Mouse (Mus musculus): ENCODE measurements around the gene Prdx2. TPM values are rescaled to one million over a fixed set of nuclear protein-coding genes. Genes with fewer than 3 reads are reported as not detected.

Gene Prdx2
- total and polyA plus RNA-seq, 2 experiments from 2014 or later, result 758 to 809 TPM

DNA sequence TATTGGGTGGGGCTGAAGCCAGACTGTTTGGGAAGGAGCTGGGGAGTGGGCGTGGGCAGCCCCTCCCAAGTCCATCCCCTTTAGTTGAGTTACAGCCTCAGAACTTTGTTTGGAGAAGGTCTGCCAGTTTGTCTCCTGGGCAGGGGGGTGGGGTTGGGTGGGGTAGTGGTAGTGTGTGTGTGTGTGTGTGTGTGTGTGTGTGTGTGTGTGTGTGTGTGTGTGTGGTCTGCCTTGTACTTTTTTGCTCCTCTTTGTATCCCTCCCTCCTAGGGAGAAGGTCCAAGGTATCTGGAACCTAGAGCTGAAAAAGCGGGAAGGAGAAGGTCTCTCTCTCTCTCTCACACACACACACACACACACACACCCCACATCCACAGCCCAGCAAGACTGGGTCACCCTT, 45.0 kb downstream of the Prdx2 start, which contains the start of gene Best2:
Best2 (minus strand) TSS at position 101 of the 400 bp plus-strand sequence.
- Histone ChIP-seq H3K9me3 (replicated peaks; ENCODE audit: control insufficient read depth, low read length) (no peaks in the 10 kb centered on the region), H3K9ac (replicated peaks; ENCODE audit: low read depth, low read length) (no peak within 1 kb of the TSS), H3K36me3 (replicated peaks; ENCODE audit: control insufficient read depth, insufficient read depth, low read length) (peaks cover 22% of the 10 kb centered on the region), H3K27ac (ENCODE audit: low read depth) (no peak within 1 kb of the TSS), H3K4me3 (ENCODE audit: low read depth, low read length) (peak within 1 kb of the TSS; percentile 26; the same call in 1 of the 2 replicates), H3K4me1 (ENCODE audit: control insufficient read depth, insufficient read depth) (no peaks in the 10 kb centered on the region), H3K4me2 (ENCODE audit: low read depth, low read length) (peak within 1 kb of the TSS; percentile 50), H3K27me3 (ENCODE audit: control insufficient read depth, insufficient read depth, low read length) (peaks cover 43% of the 10 kb centered on the region)
- DNase-seq (ENCODE audit: low spot score), result no peak
- ATAC-seq (ENCODE audit: insufficient read depth, low read depth), result no peak
- no peak for TF ChIP-seq CTCF (IDR thresholded peaks at IDR 0.05; ENCODE audit: low read depth)
- no peak for TF ChIP-seq EP300 (IDR thresholded peaks at IDR 0.05; ENCODE audit: low read depth)
- 8% methylated on average over 1 of the region's 2 CpGs for WGBS

GRCm38 (mm10) chr8:85016724-85017123, 47.3 kb downstream of the Prdx2 start:
- Histone ChIP-seq H3K4me1 (ENCODE audit: control insufficient read depth, insufficient read depth) (no peaks in the 10 kb centered on the region), H3K4me2 (ENCODE audit: low read depth, low read length) (no peak overlapping the region), H3K27ac (ENCODE audit: low read depth) (no peak overlapping the region), H3K4me3 (ENCODE audit: low read depth, low read length) (no peak overlapping the region), H3K9ac (replicated peaks; ENCODE audit: low read depth, low read length) (no peak overlapping the region), H3K36me3 (replicated peaks; ENCODE audit: control insufficient read depth, insufficient read depth, low read length) (peaks cover 41% of the 10 kb centered on the region), H3K27me3 (ENCODE audit: control insufficient read depth, insufficient read depth, low read length) (peaks cover 27% of the 10 kb centered on the region), H3K9me3 (replicated peaks; ENCODE audit: control insufficient read depth, low read length) (no peaks in the 10 kb centered on the region)
- no peak for DNase-seq (ENCODE audit: low spot score)
- ATAC-seq (ENCODE audit: insufficient read depth, low read depth), result no peak
- WGBS, result 57% methylated on average over 10 of the region's 10 CpGs
- no peak for TF ChIP-seq CTCF (IDR thresholded peaks at IDR 0.05; ENCODE audit: low read depth)
- no peak for TF ChIP-seq EP300 (IDR thresholded peaks at IDR 0.05; ENCODE audit: low read depth)

- H3K4me2 ChIP-seq (ENCODE audit: low read depth, low read length), result no peak overlapping the region
- no peak overlapping the region for H3K4me3 ChIP-seq (ENCODE audit: low read depth, low read length)
- no peaks in the 10 kb centered on the region for H3K9me3 ChIP-seq (replicated peaks; ENCODE audit: control insufficient read depth, low read length)
- H3K27ac ChIP-seq (ENCODE audit: low read depth), result no peak overlapping the region
- H3K36me3 ChIP-seq (replicated peaks; ENCODE audit: control insufficient read depth, insufficient read depth, low read length), result peaks cover 46% of the 10 kb centered on the region
- H3K9ac ChIP-seq (replicated peaks; ENCODE audit: low read depth, low read length), result no peak overlapping the region
- peaks cover 23% of the 10 kb centered on the region for H3K27me3 ChIP-seq (ENCODE audit: control insufficient read depth, insufficient read depth, low read length)
- DNase-seq (ENCODE audit: low spot score), result no peak
- no peaks in the 10 kb centered on the region for H3K4me1 ChIP-seq (ENCODE audit: control insufficient read depth, insufficient read depth)
- ATAC-seq (ENCODE audit: insufficient read depth, low read depth), result no peak
- TF ChIP-seq EP300 (IDR thresholded peaks at IDR 0.05; ENCODE audit: low read depth), result no peak
- no peak for TF ChIP-seq CTCF (IDR thresholded peaks at IDR 0.05; ENCODE audit: low read depth)
- 53% methylated on average over 5 of the region's 5 CpGs for WGBS
Observed at GRCm38 (mm10) chr8:85017209-85017608, 47.8 kb downstream of the Prdx2 start.

GRCm38 (mm10) chr8:85021514-85022055, 52.2 kb downstream of the Prdx2 start:
- DNase-seq (ENCODE audit: low spot score) (no peak), ATAC-seq (ENCODE audit: insufficient read depth, low read depth) (no peak)
- TF ChIP-seq EP300 (IDR thresholded peaks at IDR 0.05; ENCODE audit: low read depth), result no peak
- no peak for TF ChIP-seq CTCF (IDR thresholded peaks at IDR 0.05; ENCODE audit: low read depth)
- Histone ChIP-seq H3K36me3 (replicated peaks; ENCODE audit: control insufficient read depth, insufficient read depth, low read length) (peaks cover 60% of the 10 kb centered on the region), H3K9me3 (replicated peaks; ENCODE audit: control insufficient read depth, low read length) (no peaks in the 10 kb centered on the region), H3K27ac (ENCODE audit: low read depth) (no peak overlapping the region), H3K4me1 (ENCODE audit: control insufficient read depth, insufficient read depth) (peaks cover 18% of the 10 kb centered on the region), H3K4me2 (ENCODE audit: low read depth, low read length) (no peak overlapping the region), H3K9ac (replicated peaks; ENCODE audit: low read depth, low read length) (no peak overlapping the region), H3K4me3 (ENCODE audit: low read depth, low read length) (no peak overlapping the region), H3K27me3 (ENCODE audit: control insufficient read depth, insufficient read depth, low read length) (no peaks in the 10 kb centered on the region)
- 96% methylated on average over 3 of the region's 3 CpGs for WGBS

- Histone ChIP-seq H3K9me3 (replicated peaks; ENCODE audit: control insufficient read depth, low read length) (no peaks in the 10 kb centered on the region), H3K27ac (ENCODE audit: low read depth) (no peak overlapping the region), H3K4me3 (ENCODE audit: low read depth, low read length) (no peak overlapping the region), H3K4me2 (ENCODE audit: low read depth, low read length) (peak overlapping the region; percentile 91; the same call in 1 of the 2 replicates), H3K36me3 (replicated peaks; ENCODE audit: control insufficient read depth, insufficient read depth, low read length) (peaks cover 43% of the 10 kb centered on the region), H3K4me1 (ENCODE audit: control insufficient read depth, insufficient read depth) (peaks cover 31% of the 10 kb centered on the region), H3K27me3 (ENCODE audit: control insufficient read depth, insufficient read depth, low read length) (no peaks in the 10 kb centered on the region), H3K9ac (replicated peaks; ENCODE audit: low read depth, low read length) (no peak overlapping the region)
- ATAC-seq (ENCODE audit: insufficient read depth, low read depth) (no peak), DNase-seq (ENCODE audit: low spot score) (no peak)
- WGBS, result 95% methylated on average over 3 of the region's 3 CpGs
- TF ChIP-seq EP300 (IDR thresholded peaks at IDR 0.05; ENCODE audit: low read depth) (no peak), CTCF (IDR thresholded peaks at IDR 0.05; ENCODE audit: low read depth) (no peak)
Observed at GRCm38 (mm10) chr8:85023846-85024245, 54.5 kb downstream of the Prdx2 start.

Small RNAs within 50 kb of the gene (microRNA-seq; reads per million reads assigned to microRNA genes)
- gene Gm24197, result not detected

Other genes with a start within 250 kb of the Prdx2 start
- 1.0 TPM in 1 of 2 replicates, not detected in the other for gene G430095P16Rik, start 246.6 kb upstream of the Prdx2 start, total RNA-seq (2014; rRNA removed; ENCODE audit: low replicate concordance)
- gene G430095P16Rik, start 246.6 kb upstream of the Prdx2 start, polyA plus RNA-seq (2015; fragmentation: Nextera tagmentation; extraction: Ambion mirVana), result 3.0 and 3.1 TPM in 2 replicates
- 41.9 and 48.5 TPM in 2 replicates for gene Nfix, start 169.2 kb upstream of the Prdx2 start, total RNA-seq (2014; rRNA removed; ENCODE audit: low replicate concordance)
- 18.2 TPM in 2 replicates for gene Nfix, start 169.2 kb upstream of the Prdx2 start, polyA plus RNA-seq (2015; fragmentation: Nextera tagmentation; extraction: Ambion mirVana)
- gene Dand5, start 146.8 kb upstream of the Prdx2 start, total RNA-seq (2014; rRNA removed; ENCODE audit: low replicate concordance), result 2.1 and 15.4 TPM in 2 replicates
- gene Dand5, start 146.8 kb upstream of the Prdx2 start, polyA plus RNA-seq (2015; fragmentation: Nextera tagmentation; extraction: Ambion mirVana), result 6.2 and 8.0 TPM in 2 replicates
- gene Gadd45gip1, start 138.1 kb upstream of the Prdx2 start, total RNA-seq (2014; rRNA removed; ENCODE audit: low replicate concordance), result 47.1 and 49.8 TPM in 2 replicates
- 48.1 and 50.0 TPM in 2 replicates for gene Gadd45gip1, start 138.1 kb upstream of the Prdx2 start, polyA plus RNA-seq (2015; fragmentation: Nextera tagmentation; extraction: Ambion mirVana)
- 89.2 and 126 TPM in 2 replicates for gene Rad23a, start 128.9 kb upstream of the Prdx2 start, total RNA-seq (2014; rRNA removed; ENCODE audit: low replicate concordance)
- 111 and 125 TPM in 2 replicates for gene Rad23a, start 128.9 kb upstream of the Prdx2 start, polyA plus RNA-seq (2015; fragmentation: Nextera tagmentation; extraction: Ambion mirVana)
- gene Calr, start 122.7 kb upstream of the Prdx2 start, total RNA-seq (2014; rRNA removed; ENCODE audit: low replicate concordance), result 211 and 235 TPM in 2 replicates
- gene Calr, start 122.7 kb upstream of the Prdx2 start, polyA plus RNA-seq (2015; fragmentation: Nextera tagmentation; extraction: Ambion mirVana), result 201 and 266 TPM in 2 replicates
- 38.6 and 40.0 TPM in 2 replicates for gene Farsa, start 112.6 kb upstream of the Prdx2 start, total RNA-seq (2014; rRNA removed; ENCODE audit: low replicate concordance)
- 36.3 and 38.3 TPM in 2 replicates for gene Farsa, start 112.6 kb upstream of the Prdx2 start, polyA plus RNA-seq (2015; fragmentation: Nextera tagmentation; extraction: Ambion mirVana)
- gene Syce2, start 97.5 kb upstream of the Prdx2 start, total RNA-seq (2014; rRNA removed; ENCODE audit: low replicate concordance), result 0.15 and 1.7 TPM in 2 replicates
- 9.7 and 11.8 TPM in 2 replicates for gene Syce2, start 97.5 kb upstream of the Prdx2 start, polyA plus RNA-seq (2015; fragmentation: Nextera tagmentation; extraction: Ambion mirVana)
- 45.5 and 52.8 TPM in 2 replicates for gene Gcdh, start 75.7 kb upstream of the Prdx2 start, total RNA-seq (2014; rRNA removed; ENCODE audit: low replicate concordance)
- gene Gcdh, start 75.7 kb upstream of the Prdx2 start, polyA plus RNA-seq (2015; fragmentation: Nextera tagmentation; extraction: Ambion mirVana), result 33.0 and 33.5 TPM in 2 replicates
- gene Klf1, start 67.7 kb upstream of the Prdx2 start, total RNA-seq (2014; rRNA removed; ENCODE audit: low replicate concordance), result not detected in 2 replicates
- gene Klf1, start 67.7 kb upstream of the Prdx2 start, polyA plus RNA-seq (2015; fragmentation: Nextera tagmentation; extraction: Ambion mirVana), result 0.27 and 0.56 TPM in 2 replicates
- gene Dnase2a, start 61.0 kb upstream of the Prdx2 start, total RNA-seq (2014; rRNA removed; ENCODE audit: low replicate concordance), result 6.0 and 11.0 TPM in 2 replicates
- gene Dnase2a, start 61.0 kb upstream of the Prdx2 start, polyA plus RNA-seq (2015; fragmentation: Nextera tagmentation; extraction: Ambion mirVana), result 4.6 and 5.6 TPM in 2 replicates
- 0.08 TPM in 1 of 2 replicates, not detected in the other for gene Mast1, start 32.2 kb upstream of the Prdx2 start, total RNA-seq (2014; rRNA removed; ENCODE audit: low replicate concordance)
- 0.05 TPM in 1 of 2 replicates, not detected in the other for gene Mast1, start 32.2 kb upstream of the Prdx2 start, polyA plus RNA-seq (2015; fragmentation: Nextera tagmentation; extraction: Ambion mirVana)
- not detected in 2 replicates for gene Rtbdn, start 22.6 kb upstream of the Prdx2 start, total RNA-seq (2014; rRNA removed; ENCODE audit: low replicate concordance)
- 0.10 TPM in 1 of 2 replicates, not detected in the other for gene Rtbdn, start 22.6 kb upstream of the Prdx2 start, polyA plus RNA-seq (2015; fragmentation: Nextera tagmentation; extraction: Ambion mirVana)
- not detected in 2 replicates for gene Gm49661, start 154 bp upstream of the Prdx2 start, total RNA-seq (2014; rRNA removed; ENCODE audit: low replicate concordance)
- gene Gm49661, start 154 bp upstream of the Prdx2 start, polyA plus RNA-seq (2015; fragmentation: Nextera tagmentation; extraction: Ambion mirVana), result not detected in 2 replicates
- gene Rnaseh2a, start 180 bp downstream of the Prdx2 start, total RNA-seq (2014; rRNA removed; ENCODE audit: low replicate concordance), result 57.9 and 76.4 TPM in 2 replicates
- 52.6 and 57.3 TPM in 2 replicates for gene Rnaseh2a, start 180 bp downstream of the Prdx2 start, polyA plus RNA-seq (2015; fragmentation: Nextera tagmentation; extraction: Ambion mirVana)
- gene Junb, start 9.1 kb downstream of the Prdx2 start, total RNA-seq (2014; rRNA removed; ENCODE audit: low replicate concordance), result 28.9 and 39.6 TPM in 2 replicates
- 10.3 and 13.0 TPM in 2 replicates for gene Junb, start 9.1 kb downstream of the Prdx2 start, polyA plus RNA-seq (2015; fragmentation: Nextera tagmentation; extraction: Ambion mirVana)
- 1.9 and 4.8 TPM in 2 replicates for gene Hook2, start 21.0 kb downstream of the Prdx2 start, total RNA-seq (2014; rRNA removed; ENCODE audit: low replicate concordance)
- 3.5 and 4.7 TPM in 2 replicates for gene Hook2, start 21.0 kb downstream of the Prdx2 start, polyA plus RNA-seq (2015; fragmentation: Nextera tagmentation; extraction: Ambion mirVana)
- gene Best2, start 44.9 kb downstream of the Prdx2 start, total RNA-seq (2014; rRNA removed; ENCODE audit: low replicate concordance), result not detected in 2 replicates
- not detected in 2 replicates for gene Best2, start 44.9 kb downstream of the Prdx2 start, polyA plus RNA-seq (2015; fragmentation: Nextera tagmentation; extraction: Ambion mirVana)
- 134 and 152 TPM in 2 replicates for gene Asna1, start 55.7 kb downstream of the Prdx2 start, total RNA-seq (2014; rRNA removed; ENCODE audit: low replicate concordance)
- 106 and 110 TPM in 2 replicates for gene Asna1, start 55.7 kb downstream of the Prdx2 start, polyA plus RNA-seq (2015; fragmentation: Nextera tagmentation; extraction: Ambion mirVana)
- gene Trir, start 57.2 kb downstream of the Prdx2 start, total RNA-seq (2014; rRNA removed; ENCODE audit: low replicate concordance), result 98.5 and 196 TPM in 2 replicates
- gene Trir, start 57.2 kb downstream of the Prdx2 start, polyA plus RNA-seq (2015; fragmentation: Nextera tagmentation; extraction: Ambion mirVana), result 62.4 and 66.5 TPM in 2 replicates
- 27.4 and 34.8 TPM in 2 replicates for gene Tnpo2, start 67.3 kb downstream of the Prdx2 start, total RNA-seq (2014; rRNA removed; ENCODE audit: low replicate concordance)
- 11.5 and 13.0 TPM in 2 replicates for gene Tnpo2, start 67.3 kb downstream of the Prdx2 start, polyA plus RNA-seq (2015; fragmentation: Nextera tagmentation; extraction: Ambion mirVana)
- 29.1 and 32.6 TPM in 2 replicates for gene Fbxw9, start 90.5 kb downstream of the Prdx2 start, total RNA-seq (2014; rRNA removed; ENCODE audit: low replicate concordance)
- 16.2 and 16.5 TPM in 2 replicates for gene Fbxw9, start 90.5 kb downstream of the Prdx2 start, polyA plus RNA-seq (2015; fragmentation: Nextera tagmentation; extraction: Ambion mirVana)
- gene Gm5741, start 98.4 kb downstream of the Prdx2 start, total RNA-seq (2014; rRNA removed; ENCODE audit: low replicate concordance), result not detected in 2 replicates
- gene Gm5741, start 98.4 kb downstream of the Prdx2 start, polyA plus RNA-seq (2015; fragmentation: Nextera tagmentation; extraction: Ambion mirVana), result not detected in 2 replicates
- 25.9 and 48.2 TPM in 2 replicates for gene Dhps, start 102.2 kb downstream of the Prdx2 start, total RNA-seq (2014; rRNA removed; ENCODE audit: low replicate concordance)
- gene Dhps, start 102.2 kb downstream of the Prdx2 start, polyA plus RNA-seq (2015; fragmentation: Nextera tagmentation; extraction: Ambion mirVana), result 45.0 and 48.3 TPM in 2 replicates
- gene Wdr83os, start 111.2 kb downstream of the Prdx2 start, total RNA-seq (2014; rRNA removed; ENCODE audit: low replicate concordance), result 101 and 116 TPM in 2 replicates
- 99.8 and 103 TPM in 2 replicates for gene Wdr83os, start 111.2 kb downstream of the Prdx2 start, polyA plus RNA-seq (2015; fragmentation: Nextera tagmentation; extraction: Ambion mirVana)
- 16.2 and 31.0 TPM in 2 replicates for gene Wdr83, start 111.7 kb downstream of the Prdx2 start, total RNA-seq (2014; rRNA removed; ENCODE audit: low replicate concordance)
- 38.8 and 42.9 TPM in 2 replicates for gene Wdr83, start 111.7 kb downstream of the Prdx2 start, polyA plus RNA-seq (2015; fragmentation: Nextera tagmentation; extraction: Ambion mirVana)
- 47.2 and 87.1 TPM in 2 replicates for gene Man2b1, start 113.7 kb downstream of the Prdx2 start, total RNA-seq (2014; rRNA removed; ENCODE audit: low replicate concordance)
- 24.0 and 24.9 TPM in 2 replicates for gene Man2b1, start 113.7 kb downstream of the Prdx2 start, polyA plus RNA-seq (2015; fragmentation: Nextera tagmentation; extraction: Ambion mirVana)
- gene Zfp791, start 153.5 kb downstream of the Prdx2 start, total RNA-seq (2014; rRNA removed; ENCODE audit: low replicate concordance), result 0.15 TPM in 1 of 2 replicates, not detected in the other
- gene Zfp791, start 153.5 kb downstream of the Prdx2 start, polyA plus RNA-seq (2015; fragmentation: Nextera tagmentation; extraction: Ambion mirVana), result 0.97 and 1.2 TPM in 2 replicates
- gene Cks1brt, start 182.3 kb downstream of the Prdx2 start, total RNA-seq (2014; rRNA removed; ENCODE audit: low replicate concordance), result not detected in 2 replicates
- gene Cks1brt, start 182.3 kb downstream of the Prdx2 start, polyA plus RNA-seq (2015; fragmentation: Nextera tagmentation; extraction: Ambion mirVana), result not detected in 2 replicates